Mouse (Mus musculus) ovary, adult 2 months (tissue): ENCODE data around the gene Pkd1l2. TPM values are rescaled to one million over a fixed set of nuclear protein-coding genes. Genes with fewer than 3 reads are reported as not detected.

Experiments used
- polyA plus RNA-seq: library from polyadenylated mRNA; depleted of rRNA; stranded (reverse); fragments of >200 nt; gene quantifications from 2 replicates; pipeline ENCODE4 v1.2.3, GENCODE M21; 2012; rRNA removed

The Pkd1l2 gene
- 0.28 and 0.61 TPM in 2 replicates for polyA plus RNA-seq

GRCm38 (mm10) chr8:117082399-117082872 lies at the start of gene Pkd1l2:
Gene Pkd1l2, minus strand, starts transcription at chr8:117082449.

GRCm38 (mm10) chr8:117095647-117096046 lies 13.4 kb upstream of the Pkd1l2 start, which contains the start of gene Bco1:
Gene Bco1, plus strand, starts transcription at chr8:117095854.

GRCm38 (mm10) chr8:116993095-116993867 lies 89.0 kb downstream of the Pkd1l2 start, which contains the start of gene Gcsh:
Gene Gcsh, minus strand, starts transcription at chr8:116993537.

GRCm38 (mm10) chr8:116978631-116979256 lies 103.5 kb downstream of the Pkd1l2 start, which contains the start of gene 1700030J22Rik:
Gene 1700030J22Rik, minus strand, starts transcription at chr8:116978959.

Other genes starting within 250 kb of the Pkd1l2 start
- 3.0 and 4.8 TPM in 2 replicates for gene Cmc2, start 161.0 kb downstream of the Pkd1l2 start, polyA plus RNA-seq
- 5.7 and 7.9 TPM in 2 replicates for gene Cenpn, start 160.7 kb downstream of the Pkd1l2 start, polyA plus RNA-seq
- gene Atmin, start 139.1 kb downstream of the Pkd1l2 start, polyA plus RNA-seq, result 21.6 and 22.9 TPM in 2 replicates
- 1.2 and 1.3 TPM in 2 replicates for gene 1700030J22Rik, start 103.5 kb downstream of the Pkd1l2 start, polyA plus RNA-seq
- gene Gcsh, start 88.9 kb downstream of the Pkd1l2 start, polyA plus RNA-seq, result 42.7 and 49.7 TPM in 2 replicates
- 0.23 and 0.27 TPM in 2 replicates for gene Bco1, start 13.4 kb upstream of the Pkd1l2 start, polyA plus RNA-seq
- 4.1 and 5.3 TPM in 2 replicates for gene Gan, start 75.7 kb upstream of the Pkd1l2 start, polyA plus RNA-seq
- 76.8 and 87.4 TPM in 2 replicates for gene Cmip, start 174.6 kb upstream of the Pkd1l2 start, polyA plus RNA-seq